Mouse (Mus musculus) ES-CJ7 (cell line): ENCODE results near the gene Fam183b.
"Not testable (repeated sequence)": the region's sequence is repeated elsewhere in the genome, so short reads cannot be mapped to it uniquely, and the experiment has no call there.

Experiments
- DNase-seq: peaks from one replicate; pipeline ENCODE4 v3.0.0; 2011; ENCODE audit warnings: low read depth, low spot score

Gene Fam183b

GRCm38 (mm10) chr11:58772888-58773287 is 28.9 kb downstream of the Fam183b start, which contains the start of gene Olfr315:
TSS of gene Olfr315 (plus strand) at chr11:58773188.
- DNase-seq = no peak

- no peak for DNase-seq
Observed at GRCm38 (mm10) chr11:58752434-58752833, 49.3 kb downstream of the Fam183b start, which contains the start of gene Olfr316. TSS of gene Olfr316 (plus strand) at chr11:58752734.

GRCm38 (mm10) chr11:58751096-58751495 is 50.7 kb downstream of the Fam183b start:
- DNase-seq = not testable (repeated sequence)
